Mouse (Mus musculus): ENCODE results near the gene Colec11.

GRCm38 (mm10) chr12:28578147-28578546, 45.0 kb downstream of the Colec11 start:
- TF ChIP-seq CTCF (IDR thresholded peaks at IDR 0.05; ENCODE audit: insufficient read depth, low read depth, low read length) (no peak), POLR2A (IDR thresholded peaks at IDR 0.05; ENCODE audit: insufficient read depth, low read depth, low read length) (no peak)
